Mouse (Mus musculus): ENCODE results near the gene Vps26a.

Gene Vps26a

DNA sequence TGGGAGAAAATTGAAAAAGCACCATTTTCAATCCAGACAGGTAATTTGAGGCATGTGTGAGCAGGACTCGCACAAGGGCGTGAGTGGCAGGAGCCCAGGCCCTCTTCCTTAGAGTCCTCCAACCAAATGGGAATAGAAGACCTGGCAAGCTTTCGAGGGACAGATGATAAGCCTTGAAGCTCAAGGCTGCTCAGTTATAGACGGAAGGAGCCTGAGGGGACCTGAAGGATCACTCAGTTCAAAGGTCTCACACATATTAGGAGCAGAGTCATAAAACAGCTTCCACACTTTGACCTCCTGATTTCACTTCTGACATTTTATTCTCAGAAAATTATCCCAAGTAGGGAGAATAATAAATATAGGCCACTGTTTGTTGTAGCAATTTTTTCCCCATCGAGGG, 67.2 kb downstream of the Vps26a start:
- DNase-seq (ENCODE audit: extremely low read depth, low read depth, low spot score), result no peak

DNA sequence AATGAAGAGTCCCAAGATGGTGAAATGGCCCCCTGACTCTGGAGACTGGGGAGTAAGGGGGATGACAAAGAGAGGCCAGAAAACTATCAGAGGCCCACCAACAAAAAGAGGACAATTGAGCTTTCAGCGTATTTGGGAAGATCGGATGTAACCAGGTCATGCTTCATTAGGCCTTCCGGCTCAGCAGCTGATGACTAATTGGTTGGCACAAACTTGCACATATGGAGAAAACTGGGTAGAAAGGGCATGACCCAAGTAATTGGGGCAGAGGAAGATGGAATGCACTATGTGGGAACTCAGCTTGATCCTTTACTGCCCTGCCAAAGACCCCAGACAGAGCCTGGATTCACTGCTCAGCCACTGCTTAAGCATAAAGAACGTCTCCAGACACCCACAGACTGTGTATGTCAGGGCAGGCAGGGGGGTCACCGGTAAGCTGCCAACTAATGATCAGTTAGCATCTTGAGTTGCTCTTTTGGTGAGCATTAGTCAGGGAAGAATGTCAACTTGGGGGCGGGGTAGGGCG, 67.7 kb downstream of the Vps26a start:
- DNase-seq (ENCODE audit: extremely low read depth, low read depth, low spot score), result no peak

DNA sequence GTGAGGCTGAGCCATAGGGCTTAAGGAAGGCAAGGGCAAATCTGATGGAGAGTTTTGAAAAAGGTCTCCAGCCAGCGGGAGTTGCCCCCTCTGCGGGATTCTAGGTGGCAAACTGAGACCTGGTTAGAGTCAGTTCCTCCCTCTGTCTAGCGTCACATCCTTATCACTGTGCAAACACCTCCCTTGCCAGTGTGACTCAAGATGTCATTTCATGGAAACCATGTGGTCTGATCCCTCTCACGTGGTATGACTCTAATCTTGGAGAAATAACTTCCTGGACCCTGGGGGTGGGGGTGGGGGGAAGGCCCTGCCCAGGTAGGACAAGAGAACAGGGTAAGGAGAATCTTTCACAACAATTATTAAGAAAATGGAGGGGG, 73.0 kb downstream of the Vps26a start:
- DNase-seq (ENCODE audit: extremely low read depth, low read depth, low spot score), result no peak

- no peak for DNase-seq (ENCODE audit: extremely low read depth, low read depth, low spot score)
Observed at GRCm38 (mm10) chr10:62412906-62413605, 73.5 kb downstream of the Vps26a start.

- no peak for DNase-seq (ENCODE audit: extremely low read depth, low read depth, low spot score)
Observed at GRCm38 (mm10) chr10:62411431-62412410, 74.9 kb downstream of the Vps26a start.

DNA sequence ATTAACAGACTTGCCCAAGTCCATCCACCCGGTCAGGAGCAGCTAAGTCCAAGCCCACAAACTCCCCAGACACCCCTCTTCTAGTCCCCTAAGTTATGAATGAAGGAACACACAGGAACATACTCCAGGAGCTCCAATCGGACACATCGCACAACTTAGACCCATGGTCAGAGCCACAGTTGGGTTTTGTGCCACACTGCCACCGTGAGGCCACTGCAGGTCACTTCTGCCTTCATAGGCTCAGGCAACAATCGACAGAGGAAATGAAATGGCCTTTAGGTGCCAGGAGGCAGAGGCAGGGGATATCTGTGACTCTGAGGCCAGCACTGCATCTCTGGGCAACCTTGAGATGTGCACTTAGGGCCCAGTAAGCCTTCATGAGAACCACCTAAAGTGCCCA, 75.7 kb downstream of the Vps26a start:
- no peak for DNase-seq (ENCODE audit: extremely low read depth, low read depth, low spot score)
